Mouse (Mus musculus): ENCODE measurements around the gene Gm28043.

DNA sequence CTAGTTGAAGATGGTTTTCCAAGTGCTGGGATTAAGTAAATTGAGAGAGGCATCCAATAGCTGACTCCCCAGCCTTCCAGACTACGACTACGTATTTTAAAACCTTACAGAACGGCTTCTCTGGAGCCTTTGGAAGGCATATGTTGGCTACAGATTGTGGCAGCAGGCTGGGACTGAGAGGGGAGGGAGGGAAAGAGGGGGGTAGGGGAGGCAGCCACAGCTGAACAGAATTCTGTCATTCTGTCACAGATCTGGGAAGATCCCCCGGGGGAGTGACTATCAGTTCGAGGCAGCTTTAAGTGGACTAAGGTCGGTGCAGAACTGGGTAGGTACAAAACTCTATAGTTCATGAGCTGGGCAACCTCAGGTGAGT is 117.3 kb downstream of the Gm28043 start:
- TF ChIP-seq CTCF (IDR thresholded peaks at IDR 0.05) (no peak), POLR2A (IDR thresholded peaks at IDR 0.05; ENCODE audit: insufficient read depth, low read depth, low read length) (no peak)
